Mouse (Mus musculus) embryo, embryonic 11 days (tissue): ENCODE results near the gene Acox2.

Experiments used
- DNase-seq: peaks from one replicate; pipeline ENCODE4 v3.0.0-alpha.2; 2015

Acox2 gene

DNA sequence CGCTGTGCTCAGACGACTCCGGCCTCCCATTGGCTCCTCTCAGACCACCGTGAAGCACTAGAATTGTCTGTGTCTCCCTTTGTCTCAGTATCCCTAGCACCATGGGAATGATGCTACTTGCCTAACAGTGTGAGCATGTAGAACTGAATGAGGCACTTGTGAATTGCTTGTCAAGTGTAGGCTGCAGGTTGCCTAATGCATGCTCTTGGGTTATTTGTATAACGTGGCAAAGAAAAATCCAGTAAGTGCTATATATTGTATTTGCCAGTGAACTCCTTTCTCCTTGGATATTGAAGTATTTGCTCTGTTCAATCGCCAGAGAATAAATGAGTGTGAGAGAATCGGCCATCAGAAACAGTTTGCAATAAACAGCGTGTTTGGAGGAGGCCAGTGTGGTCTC, 12.3 kb downstream of the Acox2 start:
- DNase-seq: no peak

DNA sequence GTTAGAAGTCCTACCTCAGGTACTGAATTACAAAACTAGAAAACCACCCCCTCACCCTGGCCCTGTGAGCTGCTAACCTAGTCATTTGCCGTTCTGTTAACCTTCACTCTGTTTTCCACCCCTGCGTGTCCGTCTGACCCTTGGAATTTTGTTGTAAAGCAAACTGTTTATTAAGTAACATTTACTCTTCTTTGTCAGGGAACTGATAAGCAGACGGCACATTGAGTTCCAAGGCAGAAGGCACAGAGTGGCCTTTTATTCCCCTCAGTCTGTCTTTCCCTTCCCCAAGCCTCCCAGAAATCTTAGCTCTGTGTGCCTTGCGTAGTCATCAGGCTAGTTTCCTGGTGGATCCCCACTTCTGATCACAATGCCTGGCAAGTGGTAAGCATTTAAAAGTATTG, 14.9 kb downstream of the Acox2 start:
- no peak for DNase-seq

DNA sequence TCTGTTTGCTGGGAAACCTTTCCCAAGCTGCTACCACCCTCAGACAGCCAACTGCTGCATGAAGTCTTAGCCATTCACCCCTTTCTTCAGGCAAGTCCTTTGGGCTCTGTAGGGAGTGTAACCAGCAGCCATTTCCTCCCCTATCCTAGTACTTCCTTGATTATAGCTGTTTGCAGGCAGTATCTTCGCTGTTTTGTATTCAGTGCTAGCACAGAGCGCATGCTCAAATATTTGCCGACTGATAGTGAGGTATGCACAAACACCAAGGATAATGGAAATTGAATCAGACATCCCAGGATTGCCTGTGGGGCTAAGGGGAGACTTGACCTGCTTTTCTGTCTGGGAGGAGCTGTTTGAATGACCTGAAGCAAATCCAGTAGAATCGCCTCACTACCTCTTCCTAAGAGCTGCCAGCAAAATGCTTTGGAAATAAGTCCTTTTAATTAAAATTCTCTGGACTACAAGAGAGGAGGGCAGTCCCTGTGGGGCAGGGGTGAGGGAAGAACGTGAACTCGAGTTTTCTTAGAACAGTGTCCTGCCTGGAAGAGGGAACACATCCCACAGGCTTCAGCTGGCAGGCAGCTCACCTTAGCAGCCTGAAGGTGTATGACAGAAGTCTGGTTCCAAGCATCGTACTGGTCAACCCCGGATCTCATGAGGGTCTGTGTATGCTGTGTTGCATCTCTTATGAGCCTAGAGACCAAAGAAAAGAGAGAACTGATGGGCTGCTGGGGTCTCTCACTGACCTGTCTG, 15.8 kb downstream of the Acox2 start:
- DNase-seq: no peak

DNA sequence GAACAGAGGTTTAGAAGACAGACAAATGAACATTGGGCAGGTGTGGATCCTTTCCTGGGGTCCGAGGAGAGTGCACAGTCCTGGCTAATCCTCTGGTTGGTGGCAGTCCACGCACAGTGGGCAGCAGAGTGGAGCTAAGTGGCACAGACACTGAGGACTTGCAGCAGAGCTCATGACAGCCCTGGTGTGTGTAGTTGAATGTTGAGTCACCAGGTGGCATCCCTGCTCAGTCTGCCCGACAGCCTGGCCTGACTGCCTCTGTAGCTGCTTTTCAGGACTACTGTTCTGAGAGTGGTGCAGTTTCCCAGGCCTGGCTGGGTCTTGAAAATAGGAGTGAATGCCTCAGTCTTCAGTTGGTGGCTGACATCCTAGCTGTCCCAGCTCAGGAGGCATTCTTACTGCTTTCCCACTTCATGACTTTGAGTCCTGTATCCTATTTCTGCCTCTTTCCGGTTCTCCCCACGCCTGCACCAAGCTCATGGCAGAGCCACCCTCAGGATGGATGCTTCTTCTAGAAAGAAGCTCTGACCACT, 16.7 kb downstream of the Acox2 start:
- DNase-seq: peak; percentile 45

DNA sequence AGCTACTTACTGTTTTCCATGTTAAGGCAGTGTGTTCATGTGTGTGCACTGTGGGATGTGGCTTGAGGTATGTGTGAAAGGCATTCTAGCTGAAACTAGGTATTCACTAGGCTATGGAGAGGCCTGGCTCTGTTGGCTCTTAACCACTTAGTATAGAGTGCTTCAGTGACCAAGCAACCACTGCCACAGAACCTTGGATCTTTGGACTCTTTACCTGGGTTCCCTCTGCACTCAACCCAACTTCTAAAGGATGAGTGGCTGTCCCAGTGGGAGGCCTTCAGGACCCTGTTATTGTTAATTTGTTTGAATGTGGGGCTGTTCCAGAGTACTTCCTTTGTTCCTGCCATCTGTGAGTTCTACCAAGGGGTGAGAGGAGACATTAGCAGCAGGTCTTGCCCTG, 17.3 kb downstream of the Acox2 start:
- no peak for DNase-seq

DNA sequence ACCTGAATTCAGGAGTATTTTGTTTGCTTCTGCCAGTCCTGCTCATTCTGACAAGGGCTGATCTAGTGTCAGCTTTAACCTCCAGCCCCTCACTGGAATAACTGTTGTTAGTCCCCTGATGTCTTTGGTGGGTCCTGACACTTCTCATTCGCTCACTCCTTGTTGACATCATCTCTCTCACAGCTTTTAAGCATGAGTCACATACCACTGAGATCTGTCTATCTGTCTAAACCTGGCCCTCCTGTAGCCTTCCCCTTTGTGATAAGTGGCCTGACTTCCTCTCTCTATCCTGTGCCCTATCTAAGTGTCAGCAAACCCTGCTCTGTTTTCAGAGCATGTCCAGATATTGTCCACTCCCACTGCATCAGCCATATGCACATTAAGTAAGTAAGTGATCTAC, 25.9 kb downstream of the Acox2 start:
- DNase-seq: no peak

DNA sequence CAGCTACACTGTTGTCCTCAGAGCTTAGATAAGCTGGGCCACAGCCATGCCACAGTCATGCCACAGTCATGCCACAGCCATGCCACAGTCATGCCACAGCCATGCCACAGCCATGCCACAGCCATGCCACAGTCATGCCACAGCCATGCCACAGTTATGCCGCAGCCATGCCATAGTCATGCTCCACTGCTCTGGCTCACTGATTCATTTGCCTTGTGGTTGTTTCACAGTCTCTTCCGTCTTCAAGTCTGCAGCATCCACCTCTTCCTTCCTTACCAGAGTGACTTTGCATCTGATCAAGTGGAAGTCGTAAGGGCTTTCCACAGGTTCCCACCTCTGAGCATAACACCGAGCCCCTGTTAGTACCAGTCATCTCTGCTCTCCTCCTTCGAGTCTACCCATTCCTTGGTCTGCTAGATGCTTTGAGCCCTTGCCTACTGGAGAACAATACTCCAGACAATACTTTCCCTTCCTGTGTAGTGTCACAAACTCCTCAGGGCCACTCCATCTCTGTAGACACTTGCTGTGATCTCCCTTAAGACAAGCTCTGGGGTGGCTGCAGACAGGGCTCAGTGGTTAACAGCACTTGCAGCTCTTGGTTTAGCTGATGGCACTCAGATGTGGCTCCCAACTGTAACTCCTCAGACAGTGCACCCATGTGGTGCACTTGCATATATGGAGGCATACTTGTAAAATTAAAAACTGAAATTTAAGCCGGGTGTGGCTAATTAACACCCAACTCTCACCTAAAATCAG, 26.8 kb downstream of the Acox2 start:
- DNase-seq: no peak

DNA sequence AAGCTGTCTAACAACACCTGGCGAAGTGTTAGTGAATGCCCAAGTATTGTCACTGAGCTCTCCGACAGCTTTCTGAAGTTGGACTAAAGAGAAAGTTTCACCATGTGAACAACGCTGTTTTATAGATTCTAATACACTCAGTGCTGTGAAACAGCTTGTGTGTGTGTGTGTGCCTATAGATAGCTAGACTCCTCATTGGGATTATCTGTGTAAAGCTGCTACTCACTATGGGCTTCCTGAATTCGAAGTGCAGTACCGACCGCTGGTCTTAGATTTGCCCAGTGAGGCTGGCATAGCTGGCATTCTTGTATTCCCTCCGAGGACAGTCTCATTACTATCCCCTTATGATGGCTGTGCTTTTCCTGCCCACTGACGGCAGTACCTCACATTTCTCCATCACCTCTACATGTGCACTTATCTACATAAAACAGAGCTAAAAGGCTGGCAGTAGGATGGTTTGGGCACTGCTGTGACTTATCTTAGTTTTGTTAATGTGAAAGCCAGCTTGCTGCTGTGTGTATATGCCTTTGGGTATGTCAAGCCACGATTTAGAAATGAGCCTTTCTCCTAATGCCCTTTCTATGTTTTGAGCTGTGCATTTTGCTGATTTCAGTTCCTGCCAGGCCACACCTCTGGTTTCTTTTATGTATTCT, 29.7 kb downstream of the Acox2 start:
- no peak for DNase-seq

DNA sequence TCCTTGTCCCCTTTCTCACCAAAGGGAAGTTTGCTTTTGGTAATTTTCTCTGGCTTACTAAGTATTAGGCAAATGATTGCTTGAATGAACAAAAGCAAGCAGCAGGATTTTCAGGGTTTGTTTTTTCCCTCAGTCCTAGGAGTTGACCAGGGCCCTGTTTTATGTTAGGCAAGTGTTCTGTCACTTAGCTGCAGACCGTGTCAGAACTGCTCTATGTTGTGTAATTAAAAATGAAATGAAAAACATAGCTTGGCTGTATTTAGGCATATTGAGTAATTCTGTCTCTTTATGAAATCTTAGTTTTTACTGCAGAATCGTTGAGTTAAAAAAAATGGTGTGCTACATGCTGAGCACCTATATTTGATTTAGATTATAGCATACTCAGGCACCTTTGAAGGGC, 34.3 kb downstream of the Acox2 start:
- no peak for DNase-seq

DNA sequence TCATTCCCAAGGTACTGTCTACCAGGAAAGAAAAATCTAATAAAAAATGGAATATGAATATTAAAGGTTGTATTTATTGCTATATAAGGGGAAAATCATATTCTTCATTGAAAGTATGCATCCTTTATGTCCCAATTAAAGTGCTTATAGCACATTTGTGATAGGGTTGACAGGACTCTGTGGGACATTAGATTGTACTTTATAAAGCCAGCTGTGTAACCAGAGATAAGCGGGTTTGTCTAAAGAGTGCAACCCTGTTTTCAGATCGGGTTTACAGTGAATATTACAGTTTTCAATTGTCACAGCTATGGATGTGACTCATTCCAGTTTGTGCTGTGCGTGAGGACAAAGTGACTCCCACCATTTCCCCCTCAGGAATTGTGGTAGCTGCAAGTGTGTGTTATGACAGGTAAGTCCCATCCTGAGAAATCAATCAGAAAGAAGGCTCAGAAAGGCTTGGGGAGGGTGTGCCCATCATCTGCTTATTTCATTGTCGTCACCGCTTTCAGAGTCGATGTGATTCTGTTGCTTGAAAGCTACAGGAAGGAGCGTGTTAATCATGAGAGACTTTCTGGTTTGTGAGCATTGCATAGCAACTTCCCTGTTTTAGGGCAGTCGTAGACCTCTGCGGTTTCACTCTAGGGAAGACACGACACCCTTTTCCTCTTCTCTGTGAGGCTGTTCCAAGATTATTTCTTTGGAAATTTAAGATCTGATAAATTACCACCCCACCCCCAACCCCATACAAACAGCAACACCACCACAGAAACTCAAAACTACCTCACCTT, 35.5 kb downstream of the Acox2 start:
- no peak for DNase-seq

DNA sequence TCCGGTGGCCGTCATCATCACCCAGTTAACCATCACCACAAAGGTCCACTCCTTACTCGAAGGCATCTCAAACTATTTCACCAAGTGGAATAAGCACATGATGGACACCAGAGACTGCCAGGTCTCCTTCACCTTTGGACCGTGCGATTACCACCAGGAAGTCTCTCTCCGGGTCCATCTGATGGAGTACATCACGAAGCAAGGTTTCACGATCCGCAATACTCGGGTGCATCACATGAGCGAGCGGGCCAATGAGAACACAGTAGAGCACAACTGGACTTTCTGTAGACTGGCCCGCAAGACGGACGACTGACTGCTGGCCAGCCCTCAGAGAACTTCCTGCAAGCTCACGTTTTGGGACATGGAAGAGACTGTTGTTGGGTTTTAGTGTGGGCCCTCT, 36.6 kb downstream of the Acox2 start:
- DNase-seq: no peak

DNA sequence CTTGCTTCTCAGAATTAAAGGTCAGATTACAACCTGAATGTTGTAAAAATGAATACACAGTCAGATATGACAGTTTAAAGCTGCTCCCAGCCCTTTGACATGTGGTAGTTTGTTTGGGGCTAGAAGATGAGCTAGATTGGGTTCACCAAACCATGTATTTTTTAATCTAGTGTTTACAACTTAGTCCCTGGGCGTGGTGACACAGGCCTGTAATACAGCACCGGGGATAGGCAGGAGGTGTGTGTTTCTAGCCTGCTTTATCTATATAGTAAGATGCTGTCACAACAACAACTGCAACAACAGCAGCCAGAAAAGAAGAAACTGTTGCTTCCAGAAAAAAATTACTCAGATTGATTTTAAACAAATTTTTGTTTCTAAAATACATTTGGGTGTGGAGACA, 38.2 kb downstream of the Acox2 start:
- DNase-seq: no peak

DNA sequence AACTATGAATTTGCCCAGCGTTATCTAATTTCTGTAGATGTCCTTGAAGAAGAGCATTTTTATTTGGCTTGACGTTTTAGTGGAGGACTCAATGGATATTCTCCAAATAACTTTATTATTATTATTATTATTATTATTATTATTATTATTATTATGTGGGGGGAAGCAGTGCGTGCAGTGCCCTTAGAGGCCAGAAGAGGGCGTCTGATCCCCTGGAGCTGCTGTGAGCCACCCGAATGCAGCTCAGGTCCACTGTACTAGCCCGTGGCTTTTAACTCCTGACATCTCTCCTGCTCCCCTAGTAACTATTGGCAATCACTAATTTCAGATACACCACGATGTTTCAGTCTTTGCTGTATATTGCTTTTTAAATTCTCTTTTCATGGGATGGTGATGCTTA, 38.8 kb downstream of the Acox2 start:
- DNase-seq: no peak

DNA sequence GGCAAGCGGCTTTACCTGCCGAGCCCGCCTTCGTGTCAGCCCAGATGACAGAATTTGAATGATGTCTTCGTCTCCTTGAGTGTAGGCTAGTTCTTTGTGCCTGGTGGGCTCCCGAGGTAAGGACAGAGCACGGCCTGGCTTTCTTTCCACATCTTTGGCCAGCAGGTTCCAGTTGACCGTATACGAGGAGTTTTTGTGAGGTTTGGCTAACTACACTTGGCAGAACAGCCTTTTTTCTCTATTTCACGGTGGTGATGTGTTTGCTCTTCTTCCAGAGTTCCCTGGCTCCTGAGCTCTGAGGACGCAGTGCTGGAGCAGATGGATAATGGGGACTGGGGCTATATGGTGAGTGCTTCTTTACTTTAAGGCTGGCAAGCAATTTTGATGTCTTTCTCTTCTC, 39.3 kb downstream of the Acox2 start:
- DNase-seq: no peak

DNA sequence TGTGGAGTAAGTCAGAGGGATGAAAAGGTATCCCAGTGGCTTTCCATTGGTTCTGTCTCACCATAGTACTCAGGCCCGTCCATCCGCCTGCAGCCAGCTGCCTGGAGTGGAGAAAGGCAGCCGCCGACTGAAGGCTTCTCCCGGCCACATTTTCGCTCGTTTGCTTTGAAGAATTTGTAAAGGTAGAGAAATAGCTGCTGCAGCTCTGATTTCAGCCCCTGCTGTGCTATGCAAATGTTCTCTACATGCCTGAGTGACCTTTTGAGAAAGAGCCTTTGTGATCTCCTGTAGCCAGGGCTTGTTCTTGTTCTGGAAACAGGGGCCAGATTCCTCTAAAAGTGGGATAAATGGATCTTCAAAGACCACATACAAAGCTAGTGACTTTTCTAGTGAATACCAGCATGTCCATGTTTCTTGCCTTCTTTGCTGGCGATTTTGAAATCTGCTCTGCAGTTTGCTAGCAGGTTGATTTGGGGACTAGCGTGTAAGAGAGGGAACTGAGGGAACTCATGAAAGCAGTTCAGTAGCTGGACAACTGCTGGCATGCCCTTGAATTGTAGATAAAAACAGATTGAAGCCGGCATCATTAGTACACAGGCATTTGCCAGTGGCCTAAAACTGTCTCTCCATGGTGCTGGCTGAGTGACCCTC, 40.3 kb downstream of the Acox2 start:
- peak; percentile 67 for DNase-seq

DNA sequence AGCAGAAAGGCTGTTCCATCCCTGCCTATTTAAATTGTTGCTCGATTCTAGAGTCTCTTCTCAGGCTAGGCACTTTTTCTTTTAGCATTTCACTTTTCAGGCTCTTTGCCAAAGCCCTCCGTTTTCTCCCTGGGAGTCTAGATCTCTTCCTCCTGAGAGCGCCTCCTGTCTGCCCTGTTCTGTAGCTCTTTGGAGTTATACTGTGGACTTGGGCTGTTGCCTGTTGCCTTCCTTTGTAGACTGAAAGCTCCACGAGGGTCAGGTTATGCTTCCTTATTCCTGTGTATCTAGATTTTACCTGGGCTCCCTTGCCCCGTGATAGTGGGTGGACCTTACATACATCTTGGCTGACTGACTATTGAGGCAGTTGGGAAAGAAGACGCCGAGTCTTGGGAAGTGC, 40.9 kb downstream of the Acox2 start:
- no peak for DNase-seq

DNA sequence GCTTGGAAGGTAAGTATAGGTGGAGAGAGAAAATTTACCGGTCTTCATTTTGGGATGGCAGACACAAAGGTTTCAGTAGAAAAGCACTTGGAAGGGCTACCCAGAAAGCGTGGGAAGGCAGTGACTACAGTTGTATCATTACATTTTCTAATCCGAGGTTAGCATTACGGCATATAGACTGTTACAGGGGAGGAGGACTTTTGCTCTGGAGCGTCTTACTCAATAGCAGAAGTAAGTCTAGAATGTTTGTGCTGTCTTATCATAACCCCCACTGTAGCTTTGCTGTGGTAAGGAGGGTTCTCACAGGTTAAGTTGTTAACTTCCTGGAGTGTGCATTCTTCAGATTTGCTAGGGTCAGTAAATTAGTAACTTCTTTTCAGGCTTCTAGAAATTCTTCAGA, 43.1 kb downstream of the Acox2 start:
- DNase-seq: no peak

DNA sequence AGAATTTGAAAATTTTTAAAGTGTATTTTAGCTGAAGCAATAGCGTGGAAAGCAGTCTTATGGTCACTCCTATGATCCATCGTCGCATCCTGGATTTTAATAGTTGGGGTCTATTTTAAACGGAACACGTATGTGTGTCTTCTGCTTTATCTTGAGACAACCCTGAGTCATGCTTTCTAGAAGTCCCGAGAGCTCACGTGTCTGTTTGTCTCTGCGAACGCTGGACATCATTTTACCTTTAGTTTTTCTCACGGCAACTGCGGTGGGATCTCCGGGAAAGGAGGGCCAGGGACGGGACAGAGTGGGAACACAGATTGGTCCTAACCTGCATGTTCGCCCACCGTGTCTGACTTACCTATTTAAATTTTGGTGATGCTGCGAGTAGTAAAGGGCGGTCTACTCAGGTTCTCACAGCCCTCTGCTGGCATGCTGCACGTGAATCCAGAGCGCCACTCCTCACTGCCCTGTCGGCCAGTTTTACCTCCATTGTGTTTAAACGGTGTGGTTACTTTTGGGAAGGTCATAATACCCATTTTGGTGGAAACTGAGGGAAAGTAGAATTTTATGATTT, 43.9 kb downstream of the Acox2 start:
- peak; percentile 36 for DNase-seq

DNA sequence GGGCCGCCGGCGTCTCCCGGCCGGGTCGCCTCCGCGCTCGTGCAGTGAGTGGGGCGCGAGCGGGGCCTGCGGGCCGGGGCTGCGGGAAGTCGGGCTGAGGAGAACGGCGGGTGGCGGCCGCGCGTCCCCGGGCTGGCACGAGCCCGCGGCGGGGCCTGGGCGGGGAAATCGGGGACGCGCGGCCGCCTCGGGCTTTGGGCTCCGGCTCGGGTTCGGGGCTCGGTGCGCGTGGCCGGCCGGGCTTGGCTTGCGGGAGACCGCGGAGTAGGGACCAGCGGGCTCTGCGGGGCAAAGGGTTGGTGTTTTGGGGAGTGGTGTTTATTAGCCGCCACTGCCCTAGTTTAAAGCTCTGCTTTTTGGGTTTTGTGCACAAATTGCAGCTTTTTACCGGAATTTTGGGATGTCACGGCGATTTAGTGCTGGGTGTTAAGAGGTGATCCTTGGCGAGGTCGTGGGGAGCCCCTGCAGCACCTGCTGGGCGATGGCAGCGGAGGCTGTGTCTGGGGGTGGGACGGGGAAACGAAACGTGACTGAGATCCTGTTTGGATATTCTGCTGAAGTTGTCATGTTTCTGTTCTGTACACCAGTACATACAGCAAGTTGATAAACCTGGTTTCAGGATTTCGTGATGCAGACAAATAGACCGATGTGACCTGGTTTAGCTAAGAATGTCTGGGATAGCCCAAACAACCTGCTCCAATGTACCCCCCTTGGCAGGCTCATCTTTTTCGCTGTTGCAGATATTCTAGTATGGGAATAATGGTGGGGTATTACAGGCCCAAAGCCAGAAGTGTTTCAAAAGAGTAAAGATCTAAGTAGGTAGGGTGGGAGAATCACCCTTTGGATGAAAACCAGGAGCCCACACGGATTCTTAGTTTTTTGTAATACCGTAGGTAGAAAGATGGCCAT, 44.6 kb downstream of the Acox2 start:
- DNase-seq: peak; percentile 88

DNA sequence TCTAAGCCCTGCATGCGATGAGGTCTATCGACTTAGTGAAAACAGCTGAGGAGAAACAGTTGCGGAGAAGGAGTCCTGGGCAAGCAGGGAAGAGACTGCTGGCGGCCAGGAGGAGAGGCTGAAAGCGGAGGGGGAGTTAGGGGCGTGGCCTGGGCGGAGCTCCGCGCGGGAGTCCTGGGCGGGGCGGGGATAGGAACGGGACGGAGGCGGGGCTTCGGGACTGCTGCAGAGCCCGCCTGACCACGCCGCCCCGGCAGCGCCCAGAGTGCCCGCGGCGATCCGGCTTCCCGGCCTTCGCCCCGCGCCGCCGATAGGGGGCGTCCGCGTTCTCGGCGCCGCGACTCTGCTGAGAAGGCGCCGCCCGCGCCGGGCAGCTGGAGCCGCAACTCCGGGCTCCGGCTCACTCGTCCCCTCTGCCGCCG, 45.3 kb downstream of the Acox2 start, which contains the start of gene Kctd6:
Kctd6 (plus strand) TSS at position 338 of the 422 bp plus-strand sequence.
- DNase-seq: peak; percentile 98

DNA sequence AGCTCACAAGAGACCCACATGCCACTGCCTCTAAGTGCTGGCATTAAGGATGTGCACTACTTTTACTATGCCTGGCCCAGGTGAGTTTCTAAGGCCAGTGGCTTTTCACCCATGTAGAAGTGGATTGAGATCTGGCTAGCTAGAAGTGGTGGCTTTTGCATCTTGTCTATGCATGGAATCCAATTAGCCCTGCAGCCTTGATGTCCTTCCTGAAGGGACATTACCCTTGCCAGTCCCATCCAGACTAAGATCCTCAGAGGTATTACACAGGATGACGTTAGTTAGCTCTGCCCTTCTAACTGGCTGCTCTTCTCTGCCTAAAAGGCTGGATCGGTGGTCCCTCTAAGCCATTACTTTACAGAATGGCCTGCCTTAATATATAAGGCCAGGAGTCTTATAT, 46.2 kb downstream of the Acox2 start:
- no peak for DNase-seq
